Mouse (Mus musculus): Measurements from ENCODE around the gene Hsd3b7. TPM values are rescaled to one million over a fixed set of nuclear protein-coding genes. Genes with fewer than 3 reads are reported as not detected.
A peak's percentile ranks its signal among the peaks of the same experiment; 100 is the strongest.

The Hsd3b7 gene
- total RNA-seq, 1 experiment: 14.7 TPM

- peak overlapping the region in 1 of 2 experiments; percentile 26; a peak in 1 of 4 replicates for H3K4me3 ChIP-seq (ENCODE audit: insufficient read depth in 1 of 2, low read depth in 1 of 2, low read length in 2 of 2, poor library complexity in 1 of 2, severe bottlenecking in 1 of 2)
- no peaks in the 10 kb centered on the region for H3K9me3 ChIP-seq (ENCODE audit: control insufficient read depth, insufficient read depth, low read depth, low read length)
- no peak for TF ChIP-seq ZC3H11A (IDR thresholded peaks at IDR 0.05; ENCODE audit: borderline replicate concordance, low read depth, low read length)
- no peak for TF ChIP-seq MAFK (IDR thresholded peaks at IDR 0.05; ENCODE audit: insufficient read depth, low read depth, low read length)
- no peak for TF ChIP-seq ZNF384 (IDR thresholded peaks at IDR 0.05; ENCODE audit: low read depth, low read length)
- TF ChIP-seq HCFC1 (IDR thresholded peaks at IDR 0.05; ENCODE audit: borderline replicate concordance, insufficient read depth, low read length): no peak
- TF ChIP-seq CHD2 (IDR thresholded peaks at IDR 0.05; ENCODE audit: low read depth, low read length): no peak
- H3K36me3 ChIP-seq (ENCODE audit: control insufficient read depth, insufficient read depth, low read length, poor library complexity, severe bottlenecking): no peaks in the 10 kb centered on the region
- in situ Hi-C loops (cut with MboI; ENCODE audit: low sequenced_read_pairs in 2 of 2, unreplicated experiment in 2 of 2): no loop called here
- no peak for DNase-seq (ENCODE audit: low read depth, low spot score)
- no peak overlapping the region for H3K9ac ChIP-seq (ENCODE audit: insufficient read depth, low read depth, low read length, poor library complexity, severe bottlenecking)
- H3K4me1 ChIP-seq (ENCODE audit: control insufficient read depth in 2 of 2, insufficient read depth in 2 of 2, low read length in 2 of 2, poor library complexity in 1 of 2): peaks cover 3 to 20% of the 10 kb centered on the region in 2 experiments; a peak in 3 of 4 replicates
- H3K27ac ChIP-seq (ENCODE audit: insufficient read depth, low read depth, low read length, poor library complexity, severe bottlenecking): no peak overlapping the region
These were observed 14.0 kb downstream of the Hsd3b7 start for GRCm38 (mm10) chr7:127814241-127814921.

GRCm38 (mm10) chr7:127815116-127815665 lies 14.8 kb downstream of the Hsd3b7 start:
- H3K4me1 ChIP-seq (ENCODE audit: control insufficient read depth in 2 of 2, insufficient read depth in 2 of 2, low read length in 2 of 2, poor library complexity in 1 of 2): peaks cover 1 to 16% of the 10 kb centered on the region in 2 experiments; a peak in 3 of 4 replicates
- in situ Hi-C loops (cut with MboI; ENCODE audit: low sequenced_read_pairs in 2 of 2, unreplicated experiment in 2 of 2): no loop called here
- DNase-seq (ENCODE audit: low read depth, low spot score): no peak
- H3K9me3 ChIP-seq (ENCODE audit: control insufficient read depth, insufficient read depth, low read depth, low read length): no peaks in the 10 kb centered on the region
- TF ChIP-seq CHD2 (IDR thresholded peaks at IDR 0.05; ENCODE audit: low read depth, low read length) (no peak), ZC3H11A (IDR thresholded peaks at IDR 0.05; ENCODE audit: borderline replicate concordance, low read depth, low read length) (no peak), MAFK (IDR thresholded peaks at IDR 0.05; ENCODE audit: insufficient read depth, low read depth, low read length) (no peak), ZNF384 (IDR thresholded peaks at IDR 0.05; ENCODE audit: low read depth, low read length) (no peak), HCFC1 (IDR thresholded peaks at IDR 0.05; ENCODE audit: borderline replicate concordance, insufficient read depth, low read length) (no peak)
- H3K27ac ChIP-seq (ENCODE audit: insufficient read depth, low read depth, low read length, poor library complexity, severe bottlenecking): no peak overlapping the region
- H3K36me3 ChIP-seq (ENCODE audit: control insufficient read depth, insufficient read depth, low read length, poor library complexity, severe bottlenecking): no peaks in the 10 kb centered on the region
- no peak overlapping the region for H3K9ac ChIP-seq (ENCODE audit: insufficient read depth, low read depth, low read length, poor library complexity, severe bottlenecking)
- H3K4me3 ChIP-seq (ENCODE audit: insufficient read depth in 1 of 2, low read depth in 1 of 2, low read length in 2 of 2, poor library complexity in 1 of 2, severe bottlenecking in 1 of 2): no peak overlapping the region; a peak in 1 of 4 replicates

GRCm38 (mm10) chr7:127815954-127816821 lies 15.8 kb downstream of the Hsd3b7 start:
- peak overlapping the region; percentile 40; the same call in 1 of the 2 replicates for H3K9ac ChIP-seq (ENCODE audit: insufficient read depth, low read depth, low read length, poor library complexity, severe bottlenecking)
- H3K4me1 ChIP-seq (ENCODE audit: control insufficient read depth in 2 of 2, insufficient read depth in 2 of 2, low read length in 2 of 2, poor library complexity in 1 of 2): peaks cover 1 to 14% of the 10 kb centered on the region in 2 experiments; a peak in 3 of 4 replicates
- DNase-seq (ENCODE audit: low read depth, low spot score): no peak
- H3K4me3 ChIP-seq (ENCODE audit: insufficient read depth in 1 of 2, low read depth in 1 of 2, low read length in 2 of 2, poor library complexity in 1 of 2, severe bottlenecking in 1 of 2): peak overlapping the region; percentile 14 to 21; a peak in 2 of 4 replicates
- TF ChIP-seq CHD2 (IDR thresholded peaks at IDR 0.05; ENCODE audit: low read depth, low read length) (no peak), HCFC1 (IDR thresholded peaks at IDR 0.05; ENCODE audit: borderline replicate concordance, insufficient read depth, low read length) (no peak), ZC3H11A (IDR thresholded peaks at IDR 0.05; ENCODE audit: borderline replicate concordance, low read depth, low read length) (no peak), MAFK (IDR thresholded peaks at IDR 0.05; ENCODE audit: insufficient read depth, low read depth, low read length) (no peak), ZNF384 (IDR thresholded peaks at IDR 0.05; ENCODE audit: low read depth, low read length) (no peak)
- H3K27ac ChIP-seq (ENCODE audit: insufficient read depth, low read depth, low read length, poor library complexity, severe bottlenecking): no peak overlapping the region
- no peaks in the 10 kb centered on the region for H3K9me3 ChIP-seq (ENCODE audit: control insufficient read depth, insufficient read depth, low read depth, low read length)
- in situ Hi-C loops (cut with MboI; ENCODE audit: low sequenced_read_pairs in 2 of 2, unreplicated experiment in 2 of 2): no loop called here
- no peaks in the 10 kb centered on the region for H3K36me3 ChIP-seq (ENCODE audit: control insufficient read depth, insufficient read depth, low read length, poor library complexity, severe bottlenecking)

- TF ChIP-seq ZC3H11A (IDR thresholded peaks at IDR 0.05; ENCODE audit: borderline replicate concordance, low read depth, low read length) (no peak), ZNF384 (IDR thresholded peaks at IDR 0.05; ENCODE audit: low read depth, low read length) (0 out of 2 replicates have a peak, but pooled peaks have one; percentile 4)
- no peak for DNase-seq (ENCODE audit: low read depth, low spot score)
- Histone ChIP-seq H3K9me3 (ENCODE audit: control insufficient read depth, insufficient read depth, low read depth, low read length) (no peaks in the 10 kb centered on the region), H3K9ac (ENCODE audit: insufficient read depth, low read depth, low read length, poor library complexity, severe bottlenecking) (no peak overlapping the region), H3K36me3 (ENCODE audit: control insufficient read depth, insufficient read depth, low read length, poor library complexity, severe bottlenecking) (no peaks in the 10 kb centered on the region), H3K4me1 (ENCODE audit: control insufficient read depth in 2 of 2, insufficient read depth in 2 of 2, low read length in 2 of 2, poor library complexity in 1 of 2) (peaks cover 1 to 14% of the 10 kb centered on the region in 2 experiments; a peak in 2 of 4 replicates), H3K27ac (ENCODE audit: insufficient read depth, low read depth, low read length, poor library complexity, severe bottlenecking) (no peak overlapping the region), H3K4me3 (ENCODE audit: insufficient read depth in 1 of 2, low read depth in 1 of 2, low read length in 2 of 2, poor library complexity in 1 of 2, severe bottlenecking in 1 of 2) (no peak overlapping the region)
- in situ Hi-C loops (cut with MboI; ENCODE audit: low sequenced_read_pairs in 2 of 2, unreplicated experiment in 2 of 2): no loop called here
These were observed 16.6 kb downstream of the Hsd3b7 start for GRCm38 (mm10) chr7:127817053-127817452.

Data from ES-E14 (cell line).